Mouse (Mus musculus) hindbrain, postnatal 0 days (tissue): Measurements from ENCODE around the gene Tmem259. TPM values are rescaled to one million over a fixed set of nuclear protein-coding genes. Genes with fewer than 3 reads are reported as not detected.

ENCODE experiments used
- ATAC-seq: fragments of 200-750 bp; cut with Nextera tagmentation; 2 replicates; pipeline ENCODE4 v1.8.0; 2017; ENCODE audit warnings: mild to moderate bottlenecking, moderate TSS enrichment, moderate library complexity
- DNase-seq: peaks from one replicate; pipeline ENCODE4 v3.0.0-alpha.2; 2015; ENCODE audit warnings: low spot score
- H3K27ac ChIP-seq: fragments of 300-500 bp; sonication (generic); 2 replicates; pipeline ENCODE4 v1.5.1; 2014; ENCODE audit warnings: mild to moderate bottlenecking
- H3K27me3 ChIP-seq: fragments of 300-500 bp; sonication (generic); 2 replicates; pipeline ENCODE4 v1.6.1; 2014; ENCODE audit warnings: low read length, mixed read lengths; ENCODE audit not compliant: insufficient read depth
- H3K36me3 ChIP-seq: fragments of 300-500 bp; sonication (generic); 2 replicates; pipeline ENCODE4 v1.6.1; 2014; ENCODE audit warnings: low read length, mixed read lengths; ENCODE audit not compliant: insufficient read depth
- H3K4me1 ChIP-seq: fragments of 300-500 bp; sonication (generic); 2 replicates; pipeline ENCODE4 v1.6.1; 2014; ENCODE audit warnings: antibody characterized with exemption, low read length, mixed read lengths; ENCODE audit not compliant: insufficient read depth
- H3K4me2 ChIP-seq: fragments of 300-500 bp; sonication (generic); 2 replicates; pipeline ENCODE4 v1.6.1; 2014; ENCODE audit warnings: low read depth, mild to moderate bottlenecking, low read length, moderate library complexity, mixed read lengths
- H3K4me3 ChIP-seq: fragments of 300-500 bp; sonication (generic); 2 replicates; pipeline ENCODE4 v1.5.1; 2014; ENCODE audit warnings: low read length
- H3K9ac ChIP-seq: fragments of 300-500 bp; sonication (generic); replicated peaks from 2 replicates; pipeline ENCODE4 v1.6.1; 2014; ENCODE audit warnings: mild to moderate bottlenecking, low read length, moderate library complexity, mixed read lengths
- H3K9me3 ChIP-seq: fragments of 300-500 bp; sonication (generic); 2 replicates; pipeline ENCODE4 v1.6.1; 2016; ENCODE audit warnings: low read length, mixed read lengths
- CTCF ChIP-seq: IDR thresholded peaks from 2 replicates; pipeline ENCODE4 v1.5.1; 2016; ENCODE audit warnings: antibody characterized with exemption, control low read depth, low read depth
- WGBS: fragments of 180-500 bp; shearing (Covaris S2); extraction: QIAGEN DNeasy Blood & Tissue Kit; methylation state at CpG from one replicate; pipeline ENCODE4 v1.1.7; 2014; 5-methylcytosine and 5-hydroxymethylcytosine counted together
- polyA plus RNA-seq: library from polyadenylated mRNA; unstranded; fragments of >200 nt; fragmentation: Nextera tagmentation; extraction: Ambion mirVana; gene quantifications from 2 replicates; pipeline ENCODE4 v1.2.1, GENCODE M21; 2015
- total RNA-seq: library from RNA; depleted of rRNA; stranded (reverse); fragments of >200 nt; gene quantifications from 2 replicates; pipeline ENCODE4 v1.2.3, GENCODE M21; 2014

The Tmem259 gene
- total and polyA plus RNA-seq, 2 experiments from 2014 or later = 25.6 to 179 TPM

GRCm38 (mm10) chr10:79976071-79976721 lies 7.9 kb downstream of the Tmem259 start:
- Histone ChIP-seq H3K4me1 (peaks cover under 1% of the 10 kb centered on the region; the same call in 1 of the 2 replicates), H3K4me2 (no peak overlapping the region), H3K4me3 (no peak overlapping the region), H3K9me3 (no peaks in the 10 kb centered on the region), H3K9ac (no peak overlapping the region), H3K36me3 (peaks cover 24% of the 10 kb centered on the region; the same call in 1 of the 2 replicates), H3K27ac (no peak overlapping the region), H3K27me3 (peaks cover 2% of the 10 kb centered on the region; the same call in 1 of the 2 replicates)
- no peak for TF ChIP-seq CTCF
- ATAC-seq = no peak
- DNase-seq = no peak
- WGBS = 86% methylated on average over 27 of the region's 28 CpGs

GRCm38 (mm10) chr10:79974668-79975067 lies 9.5 kb downstream of the Tmem259 start:
- Histone ChIP-seq H3K36me3 (peaks cover 24% of the 10 kb centered on the region; the same call in 1 of the 2 replicates), H3K27me3 (peaks cover 9% of the 10 kb centered on the region; the same call in 1 of the 2 replicates), H3K4me1 (peaks cover 8% of the 10 kb centered on the region; the same call in 1 of the 2 replicates), H3K4me3 (no peak overlapping the region), H3K9me3 (no peaks in the 10 kb centered on the region), H3K27ac (no peak overlapping the region), H3K4me2 (no peak overlapping the region), H3K9ac (no peak overlapping the region)
- TF ChIP-seq CTCF = no peak
- ATAC-seq = no peak
- 89% methylated on average over 8 of the region's 8 CpGs for WGBS
- no peak for DNase-seq

DNA sequence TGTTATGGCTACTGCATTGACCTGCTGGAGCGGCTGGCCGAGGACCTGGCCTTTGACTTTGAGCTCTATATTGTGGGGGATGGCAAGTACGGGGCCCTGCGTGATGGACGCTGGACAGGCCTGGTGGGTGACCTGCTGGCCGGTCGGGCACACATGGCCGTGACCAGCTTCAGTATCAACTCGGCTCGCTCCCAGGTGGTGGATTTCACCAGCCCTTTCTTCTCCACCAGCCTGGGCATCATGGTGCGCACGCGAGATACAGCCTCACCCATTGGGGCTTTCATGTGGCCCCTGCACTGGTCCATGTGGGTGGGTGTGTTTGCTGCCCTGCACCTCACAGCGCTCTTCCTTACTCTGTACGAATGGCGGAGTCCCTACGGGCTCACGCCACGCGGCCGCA lies 10.0 kb downstream of the Tmem259 start:
- WGBS = 90% methylated on average over 21 of the region's 21 CpGs
- H3K36me3 ChIP-seq = peaks cover 23% of the 10 kb centered on the region; the same call in 1 of the 2 replicates
- H3K9ac ChIP-seq = no peak overlapping the region
- H3K9me3 ChIP-seq = no peaks in the 10 kb centered on the region
- no peak for ATAC-seq
- no peak overlapping the region for H3K4me3 ChIP-seq
- TF ChIP-seq CTCF = no peak
- no peak overlapping the region for H3K4me2 ChIP-seq
- no peak overlapping the region for H3K27ac ChIP-seq
- peaks cover 9% of the 10 kb centered on the region; the same call in 1 of the 2 replicates for H3K27me3 ChIP-seq
- peaks cover 10% of the 10 kb centered on the region for H3K4me1 ChIP-seq
- DNase-seq = no peak

DNA sequence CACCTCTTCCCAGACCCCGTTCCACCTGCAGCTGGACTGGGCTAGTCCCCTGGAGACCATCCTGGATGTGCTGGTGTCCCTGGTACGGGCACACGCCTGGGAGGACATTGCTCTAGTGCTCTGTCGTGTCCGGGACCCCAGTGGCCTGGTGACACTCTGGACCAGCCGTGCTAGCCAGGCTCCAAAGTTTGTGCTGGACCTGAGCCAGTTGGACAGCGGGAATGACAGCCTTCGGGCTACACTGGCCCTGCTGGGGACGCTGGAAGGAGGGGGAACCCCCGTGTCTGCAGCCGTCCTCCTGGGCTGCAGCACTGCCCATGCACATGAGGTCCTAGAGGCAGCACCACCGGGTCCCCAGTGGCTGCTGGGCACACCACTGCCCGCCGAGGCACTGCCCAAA lies 11.3 kb downstream of the Tmem259 start:
- Histone ChIP-seq H3K27me3 (peaks cover 9% of the 10 kb centered on the region; the same call in 1 of the 2 replicates), H3K36me3 (peaks cover 12% of the 10 kb centered on the region; the same call in 1 of the 2 replicates), H3K4me3 (no peak overlapping the region), H3K9me3 (no peaks in the 10 kb centered on the region), H3K27ac (no peak overlapping the region), H3K9ac (no peak overlapping the region), H3K4me2 (no peak overlapping the region), H3K4me1 (peaks cover 10% of the 10 kb centered on the region)
- TF ChIP-seq CTCF = no peak
- no peak for DNase-seq
- no peak for ATAC-seq
- WGBS = 51% methylated on average over 14 of the region's 14 CpGs

DNA sequence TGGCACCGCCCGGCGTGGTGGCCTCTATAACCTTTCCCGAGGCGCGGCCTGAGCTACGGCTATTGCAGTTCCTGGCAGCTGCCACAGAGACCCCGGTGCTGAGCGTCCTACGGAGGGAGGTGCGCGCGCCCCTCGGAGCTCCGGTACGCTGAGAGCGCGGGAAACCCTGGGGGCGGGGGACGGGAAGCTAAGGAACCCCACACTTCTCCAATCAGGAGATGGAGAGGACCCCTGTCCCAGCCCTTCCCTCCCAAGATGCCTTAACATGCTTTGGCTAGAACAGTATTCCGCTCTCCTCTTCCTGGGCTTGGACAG lies 13.0 kb downstream of the Tmem259 start:
- no peak for TF ChIP-seq CTCF
- Histone ChIP-seq H3K4me3 (peak overlapping the region; percentile 40), H3K9ac (peak overlapping the region; percentile 43), H3K27me3 (peaks cover 9% of the 10 kb centered on the region; the same call in 1 of the 2 replicates), H3K36me3 (peaks cover 16% of the 10 kb centered on the region), H3K4me1 (peaks cover 10% of the 10 kb centered on the region), H3K9me3 (no peaks in the 10 kb centered on the region), H3K27ac (no peak overlapping the region), H3K4me2 (peak overlapping the region; percentile 67)
- 4% methylated on average over 20 of the region's 21 CpGs for WGBS
- 0 out of 2 replicates have a peak, but pooled peaks have one; percentile 1 for ATAC-seq
- DNase-seq = no peak

- Histone ChIP-seq H3K4me3 (peak within 1 kb of the TSS; percentile 40), H3K9ac (peak within 1 kb of the TSS; percentile 43), H3K27me3 (peaks cover 9% of the 10 kb centered on the region; the same call in 1 of the 2 replicates), H3K4me2 (peak within 1 kb of the TSS; percentile 67), H3K9me3 (no peaks in the 10 kb centered on the region), H3K36me3 (peaks cover 22% of the 10 kb centered on the region), H3K4me1 (peaks cover 10% of the 10 kb centered on the region), H3K27ac (peak within 1 kb of the TSS; percentile 26; the same call in 1 of the 2 replicates)
- WGBS = 9% methylated on average over 41 of the region's 47 CpGs
- TF ChIP-seq CTCF = no peak
- peak; percentile 4; the same call in 1 of the 2 replicates for ATAC-seq
- DNase-seq = no peak
Observed at GRCm38 (mm10) chr10:79970415-79971182, 13.5 kb downstream of the Tmem259 start, which contains the start of gene Grin3b. TSS of gene Grin3b (plus strand) at chr10:79970715.
